Mouse (Mus musculus) MEL (cell line): Measurements from ENCODE around the gene Morn3. TPM values are rescaled to one million over a fixed set of nuclear protein-coding genes. Genes with fewer than 3 reads are reported as not detected.

Experiments
- DNase-seq: peaks from one replicate; pipeline ENCODE4 v3.0.0; 2011; ENCODE audit warnings: low read depth, low spot score
- H3K27ac ChIP-seq: 2 replicates; pipeline ENCODE4 v1.5.1; 2012; ENCODE audit warnings: low read depth, mild to moderate bottlenecking, control low read depth, low read length, moderate library complexity; ENCODE audit not compliant: control insufficient read depth
- H3K27me3 ChIP-seq, 2 experiments: fragments of 150-350 bp in 1 of 2; sonication (generic) in 1 of 2; 2 replicates each; pipeline ENCODE4 v1.6.1; 2012; ENCODE audit warnings: low read length in 2 of 2, mild to moderate bottlenecking in 2 of 2, improper control_type of control experiment in 1 of 2, moderate library complexity in 1 of 2; ENCODE audit not compliant: insufficient read depth in 2 of 2, control insufficient read depth in 1 of 2
- H3K36me3 ChIP-seq, 2 experiments: 2 replicates each; pipeline ENCODE4 v1.6.1; 2012 to 2014; ENCODE audit warnings: low read length in 2 of 2, improper control_type of control experiment in 1 of 2, inconsistent platforms in 1 of 2, mild to moderate bottlenecking in 1 of 2; ENCODE audit not compliant: insufficient read depth in 2 of 2, control insufficient read depth in 1 of 2
- H3K4me1 ChIP-seq, 2 experiments: fragments of 150-350 bp in 1 of 2; sonication (generic) in 1 of 2; 2 replicates each; pipeline ENCODE4 v1.6.1; 2012; ENCODE audit warnings: low read length in 2 of 2, improper control_type of control experiment in 1 of 2, mild to moderate bottlenecking in 1 of 2; ENCODE audit not compliant: insufficient read depth in 2 of 2, control insufficient read depth in 1 of 2
- H3K4me3 ChIP-seq, 2 experiments: fragments of 150-350 bp in 1 of 2; sonication (generic) in 1 of 2; 2 replicates each; pipeline ENCODE4 v1.5.1; 2012; ENCODE audit warnings: low read depth in 2 of 2, low read length in 2 of 2, mild to moderate bottlenecking in 2 of 2, moderate library complexity in 2 of 2, control low read depth in 1 of 2, improper control_type of control experiment in 1 of 2; ENCODE audit not compliant: control insufficient read depth in 1 of 2, insufficient read depth in 1 of 2
- H3K79me2 ChIP-seq: 2 replicates; pipeline ENCODE4 v1.6.1; 2012; ENCODE audit warnings: mild to moderate bottlenecking, low read length, moderate library complexity; ENCODE audit not compliant: control insufficient read depth, poor library complexity, insufficient read depth
- H3K9ac ChIP-seq: 2 replicates; pipeline ENCODE4 v1.6.1; 2012; ENCODE audit warnings: low read depth, mild to moderate bottlenecking, control low read depth, low read length, moderate library complexity; ENCODE audit not compliant: control insufficient read depth, poor library complexity, severe bottlenecking
- H3K9me3 ChIP-seq: fragments of 150-350 bp; sonication (generic); replicated peaks from 2 replicates; pipeline ENCODE4 v1.6.1; 2012; ENCODE audit warnings: mild to moderate bottlenecking, low read length, improper control_type of control experiment, moderate library complexity; ENCODE audit not compliant: insufficient read depth
- BHLHE40 ChIP-seq: IDR thresholded peaks from 2 replicates; pipeline ENCODE4 v1.6.1; 2012; ENCODE audit warnings: low read depth, mild to moderate bottlenecking, inconsistent platforms, low read length, improper control_type of control experiment, borderline replicate concordance
- CHD1 ChIP-seq: IDR thresholded peaks from 2 replicates; pipeline ENCODE4 v1.6.1; 2012; ENCODE audit warnings: low read depth, mild to moderate bottlenecking, inconsistent platforms, low read length, improper control_type of control experiment
- CTCF ChIP-seq, 3 experiments: IDR thresholded peaks in 2 of 3; conservative IDR thresholded peaks in 1 of 3; 2 replicates each; pipeline ENCODE4 v1.5.1; 2011 to 2012; ENCODE audit warnings: low read length in 3 of 3, low read depth in 2 of 3, mild to moderate bottlenecking in 2 of 3, improper control_type of control experiment in 1 of 3, inconsistent platforms in 1 of 3, mixed read lengths in 1 of 3, moderate library complexity in 1 of 3; ENCODE audit not compliant: control insufficient read depth in 1 of 3, insufficient read depth in 1 of 3, poor library complexity in 1 of 3, severe bottlenecking in 1 of 3
- ELF1 ChIP-seq: IDR thresholded peaks from 2 replicates; pipeline ENCODE4 v1.6.1; 2014; ENCODE audit warnings: low read depth, mild to moderate bottlenecking, inconsistent platforms, low read length, improper control_type of control experiment, moderate library complexity
- EP300 ChIP-seq, 2 experiments: IDR thresholded peaks; 2 replicates each; pipeline ENCODE4 v1.6.1; 2011; ENCODE audit warnings: improper control_type of control experiment in 2 of 2, low read length in 2 of 2, low read depth in 1 of 2, mild to moderate bottlenecking in 1 of 2
- ETS1 ChIP-seq: IDR thresholded peaks from 2 replicates; pipeline ENCODE4 v1.6.1; 2012; ENCODE audit warnings: low read depth, mild to moderate bottlenecking, inconsistent platforms, low read length, improper control_type of control experiment, moderate library complexity
- GABPA ChIP-seq: IDR thresholded peaks from 2 replicates; pipeline ENCODE4 v1.6.1; 2012; ENCODE audit warnings: low read depth, mild to moderate bottlenecking, inconsistent platforms, low read length, improper control_type of control experiment, moderate library complexity
- HCFC1 ChIP-seq: IDR thresholded peaks from 2 replicates; pipeline ENCODE4 v1.6.1; 2012; ENCODE audit warnings: low read depth, mild to moderate bottlenecking, inconsistent platforms, low read length, improper control_type of control experiment, moderate library complexity
- MAFK ChIP-seq: IDR thresholded peaks from 2 replicates; pipeline ENCODE4 v1.6.1; 2011; ENCODE audit warnings: low read depth, mild to moderate bottlenecking, low read length, improper control_type of control experiment, borderline replicate concordance
- MAZ ChIP-seq: IDR thresholded peaks from 2 replicates; pipeline ENCODE4 v1.6.1; 2012; ENCODE audit warnings: low read depth, mild to moderate bottlenecking, inconsistent platforms, low read length, improper control_type of control experiment
- MEF2A ChIP-seq: IDR thresholded peaks from 2 replicates; pipeline ENCODE4 v1.6.1; 2014; ENCODE audit warnings: low read depth, mild to moderate bottlenecking, inconsistent platforms, low read length, improper control_type of control experiment; ENCODE audit not compliant: poor library complexity, insufficient replicate concordance, severe bottlenecking; ENCODE audit errors: extremely low read depth
- MXI1 ChIP-seq: IDR thresholded peaks from 2 replicates; pipeline ENCODE4 v1.6.1; 2011; ENCODE audit warnings: mild to moderate bottlenecking, low read depth, low read length, improper control_type of control experiment
- MYC ChIP-seq: IDR thresholded peaks from 2 replicates; pipeline ENCODE4 v1.6.1; 2011; ENCODE audit warnings: low read depth, mild to moderate bottlenecking, low read length, improper control_type of control experiment, moderate library complexity
- NELFE ChIP-seq: IDR thresholded peaks from 2 replicates; pipeline ENCODE4 v1.6.1; 2011; ENCODE audit warnings: low read depth, low read length, improper control_type of control experiment
- NRF1 ChIP-seq: IDR thresholded peaks from 2 replicates; pipeline ENCODE4 v1.6.1; 2014; ENCODE audit warnings: low read depth, mild to moderate bottlenecking, inconsistent platforms, low read length, improper control_type of control experiment, moderate library complexity; ENCODE audit not compliant: poor library complexity, insufficient read depth, severe bottlenecking
- POLR2A ChIP-seq, 2 experiments: IDR thresholded peaks; 2 replicates each; pipeline ENCODE4 v1.6.1; 2011 to 2012; ENCODE audit warnings: low read length in 2 of 2, mild to moderate bottlenecking in 2 of 2, control low read depth in 1 of 2, improper control_type of control experiment in 1 of 2, low read depth in 1 of 2, moderate library complexity in 1 of 2; ENCODE audit not compliant: control insufficient read depth in 1 of 2, insufficient read depth in 1 of 2, poor library complexity in 1 of 2
- POLR2AphosphoS2 ChIP-seq: IDR thresholded peaks from 2 replicates; pipeline ENCODE4 v1.6.1; 2011; ENCODE audit warnings: low read length, improper control_type of control experiment
- POLR2AphosphoS5 ChIP-seq: IDR thresholded peaks from 2 replicates; pipeline ENCODE4 v1.6.1; 2012; ENCODE audit warnings: low read depth, borderline replicate concordance, mild to moderate bottlenecking, inconsistent platforms, low read length, moderate library complexity, mixed read lengths
- RAD21 ChIP-seq: IDR thresholded peaks from 2 replicates; pipeline ENCODE4 v1.6.1; 2011; ENCODE audit warnings: mild to moderate bottlenecking, low read depth, low read length, improper control_type of control experiment
- RCOR1 ChIP-seq: IDR thresholded peaks from 2 replicates; pipeline ENCODE4 v1.6.1; 2012; ENCODE audit warnings: low read depth, mild to moderate bottlenecking, inconsistent platforms, low read length, improper control_type of control experiment
- SIN3A ChIP-seq: IDR thresholded peaks from 2 replicates; pipeline ENCODE4 v1.6.1; 2012; ENCODE audit warnings: low read length, improper control_type of control experiment, inconsistent platforms
- SMC3 ChIP-seq: IDR thresholded peaks from 2 replicates; pipeline ENCODE4 v1.6.1; 2011; ENCODE audit warnings: low read depth, low read length, improper control_type of control experiment
- TAL1 ChIP-seq: IDR thresholded peaks from 2 replicates; pipeline ENCODE4 v1.6.1; 2012; ENCODE audit warnings: mild to moderate bottlenecking, inconsistent platforms, low read length, moderate library complexity, mixed read lengths
- TBP ChIP-seq: IDR thresholded peaks from 2 replicates; pipeline ENCODE4 v1.8.0; 2011; ENCODE audit warnings: low read depth, low read length, improper control_type of control experiment
- TCF12 ChIP-seq: IDR thresholded peaks from 2 replicates; pipeline ENCODE4 v1.6.1; 2014; ENCODE audit warnings: low read depth, mild to moderate bottlenecking, inconsistent platforms, low read length, improper control_type of control experiment, moderate library complexity
- USF1 ChIP-seq: IDR thresholded peaks from 2 replicates; pipeline ENCODE4 v1.6.1; 2014; ENCODE audit warnings: low read depth, mild to moderate bottlenecking, inconsistent platforms, low read length, improper control_type of control experiment, moderate library complexity
- USF2 ChIP-seq, 2 experiments: IDR thresholded peaks; 2 replicates each; pipeline ENCODE4 v1.6.1; 2011 to 2012; ENCODE audit warnings: improper control_type of control experiment in 2 of 2, low read length in 2 of 2, borderline replicate concordance in 1 of 2, inconsistent platforms in 1 of 2, low read depth in 1 of 2, mild to moderate bottlenecking in 1 of 2; ENCODE audit not compliant: insufficient read depth in 1 of 2
- ZC3H11A ChIP-seq: IDR thresholded peaks from 2 replicates; pipeline ENCODE4 v1.6.1; 2012; ENCODE audit warnings: low read depth, mild to moderate bottlenecking, inconsistent platforms, low read length, improper control_type of control experiment
- ZKSCAN1 ChIP-seq: IDR thresholded peaks from 2 replicates; pipeline ENCODE4 v1.6.1; 2012; ENCODE audit warnings: low read depth, mild to moderate bottlenecking, inconsistent platforms, low read length, improper control_type of control experiment, moderate library complexity
- ZMIZ1 ChIP-seq: IDR thresholded peaks from 2 replicates; pipeline ENCODE4 v1.6.1; 2012; ENCODE audit warnings: low read depth, mild to moderate bottlenecking, inconsistent platforms, low read length, improper control_type of control experiment, moderate library complexity
- ZNF384 ChIP-seq: IDR thresholded peaks from 2 replicates; pipeline ENCODE4 v1.6.1; 2012; ENCODE audit warnings: low read depth, mild to moderate bottlenecking, inconsistent platforms, low read length, improper control_type of control experiment
- polyA plus RNA-seq, 2 experiments: library from polyadenylated mRNA; stranded (reverse) in 1 of 2; unstranded in 1 of 2; fragments of >175 nt in 1 of 2; fragments of >200 nt in 1 of 2; gene quantifications; 2 replicates each; pipeline versions ENCODE4 v1.2.1 to v1.2.4; 2012; ENCODE audit warnings: low replicate concordance in 2 of 2, low read depth in 1 of 2; ENCODE audit not compliant: insufficient read length in 2 of 2, insufficient read depth in 1 of 2, missing spikeins in 1 of 2
- total RNA-seq: library from RNA; depleted of rRNA; stranded (reverse); fragments of 300-350 nt; gene quantifications from 2 replicates; pipeline ENCODE4 v1.2.3, GENCODE M21; 2012

Gene Morn3
- total and polyA plus RNA-seq, 3 experiments: not detected

GRCm38 (mm10) chr5:122989001-122989525 lies 57.8 kb downstream of the Morn3 start:
- Histone ChIP-seq H3K27ac (peak overlapping the region; percentile 59; the same call in 1 of the 2 replicates), H3K9me3 (no peaks in the 10 kb centered on the region), H3K4me3 (peak overlapping the region; percentile 79 to 89), H3K4me1 (peaks cover 5 to 11% of the 10 kb centered on the region in 2 experiments; a peak in 3 of 4 replicates), H3K79me2 (peaks cover 2% of the 10 kb centered on the region; the same call in 1 of the 2 replicates), H3K9ac (peak overlapping the region; percentile 83), H3K36me3 (peaks cover 0 to 8% of the 10 kb centered on the region in 2 experiments; a peak in 2 of 4 replicates), H3K27me3 (no peaks in the 10 kb centered on the region)
- peak; percentile 82 for DNase-seq
- TF ChIP-seq RAD21 (no peak), EP300 (IDR thresholded peaks at IDR 0.05; ENCODE audit: low read depth in 1 of 2, low read length in 2 of 2) (no peak), MAZ (peak; percentile 67; the same call in 1 of the 2 replicates), MXI1 (peak; percentile 62), HCFC1 (peak; percentile 67), ETS1 (peak; percentile 69), MAFK (no peak), ZMIZ1 (no peak; the same call in 1 of the 2 replicates), POLR2AphosphoS5 (no peak), ZNF384 (no peak), CHD1 (no peak), NRF1 (peak; percentile 69), CTCF (IDR thresholded peaks at IDR 0.05 in 2 of 3, conservative IDR thresholded peaks at IDR 0.05 in 1 of 3; ENCODE audit: control insufficient read depth in 1 of 3, insufficient read depth in 1 of 3, low read depth in 2 of 3, low read length in 3 of 3, poor library complexity in 1 of 3, severe bottlenecking in 1 of 3) (no peak), ELF1 (peak; percentile 41; the same call in 1 of the 2 replicates), SIN3A (peak; percentile 76; the same call in 1 of the 2 replicates), NELFE (peak; percentile 42), MEF2A (no peak), BHLHE40 (peak; percentile 37; the same call in 1 of the 2 replicates), MYC (no peak), USF2 (IDR thresholded peaks at IDR 0.05; ENCODE audit: borderline replicate concordance in 1 of 2, insufficient read depth in 1 of 2, low read depth in 1 of 2, low read length in 2 of 2) (no peak), ZC3H11A (peak; percentile 19; the same call in 1 of the 2 replicates), USF1 (peak; percentile 75), POLR2AphosphoS2 (no peak; the same call in 1 of the 2 replicates), TAL1 (no peak), ZKSCAN1 (no peak), TCF12 (peak; percentile 49; the same call in 1 of the 2 replicates), POLR2A (IDR thresholded peaks at IDR 0.05; ENCODE audit: control insufficient read depth in 1 of 2, insufficient read depth in 1 of 2, low read depth in 1 of 2, low read length in 2 of 2, poor library complexity in 1 of 2) (peak; percentile 12 to 43; a peak in 1 of 4 replicates), SMC3 (no peak), RCOR1 (no peak), GABPA (no peak), TBP (no peak)
